Mouse (Mus musculus) hindbrain, embryonic 11.5 days (tissue): Measurements from ENCODE around the gene Icmt. TPM values are rescaled to one million over a fixed set of nuclear protein-coding genes. Genes with fewer than 3 reads are reported as not detected.

ENCODE experiments used
- ATAC-seq: fragments of 200-750 bp; cut with Nextera tagmentation; 2 replicates; pipeline ENCODE4 v1.8.0; 2017; ENCODE audit warnings: mild to moderate bottlenecking, moderate TSS enrichment, moderate library complexity; ENCODE audit not compliant: low FRiP score
- DNase-seq: peaks from one replicate; pipeline ENCODE4 v3.0.0-alpha.2; 2015; ENCODE audit warnings: low spot score
- H3K27ac ChIP-seq: fragments of 300-500 bp; sonication (generic); 2 replicates; pipeline ENCODE4 v1.5.1; 2014; ENCODE audit warnings: mild to moderate bottlenecking, low read depth, low read length
- H3K27me3 ChIP-seq: fragments of 300-500 bp; sonication (generic); 2 replicates; pipeline ENCODE4 v1.6.1; 2014; ENCODE audit warnings: mild to moderate bottlenecking, low read length, moderate library complexity, mixed read lengths; ENCODE audit not compliant: control insufficient read depth, insufficient read depth
- H3K36me3 ChIP-seq: fragments of 300-500 bp; sonication (generic); 2 replicates; pipeline ENCODE4 v1.6.1; 2014; ENCODE audit warnings: mild to moderate bottlenecking, low read length, moderate library complexity, mixed read lengths; ENCODE audit not compliant: control insufficient read depth, insufficient read depth
- H3K4me1 ChIP-seq: fragments of 300-500 bp; sonication (generic); replicated peaks from 2 replicates; pipeline ENCODE4 v1.6.1; 2014; ENCODE audit warnings: low read length, mixed read lengths; ENCODE audit not compliant: control insufficient read depth, insufficient read depth
- H3K4me2 ChIP-seq: fragments of 300-500 bp; sonication (generic); replicated peaks from 2 replicates; pipeline ENCODE4 v1.6.1; 2014; ENCODE audit warnings: mild to moderate bottlenecking, low read depth, low read length
- H3K4me3 ChIP-seq: fragments of 300-500 bp; sonication (generic); 2 replicates; pipeline ENCODE4 v1.5.1; 2014; ENCODE audit warnings: low read depth, low read length
- H3K9ac ChIP-seq: fragments of 300-500 bp; sonication (generic); 2 replicates; pipeline ENCODE4 v1.6.1; 2014; ENCODE audit warnings: low read depth, low read length
- H3K9me3 ChIP-seq: fragments of 300-500 bp; sonication (generic); 2 replicates; pipeline ENCODE4 v1.6.1; 2016; ENCODE audit warnings: low read length; ENCODE audit not compliant: control insufficient read depth
- WGBS: fragments of 180-500 bp; shearing (Covaris S2); extraction: QIAGEN DNeasy Blood & Tissue Kit; methylation state at CpG from one replicate; pipeline ENCODE4 v1.1.7; 2014; 5-methylcytosine and 5-hydroxymethylcytosine counted together
- polyA plus RNA-seq: library from polyadenylated mRNA; unstranded; fragments of >200 nt; fragmentation: Nextera tagmentation; extraction: Ambion mirVana; gene quantifications from 2 replicates; pipeline ENCODE4 v1.2.1, GENCODE M21; 2014

The Icmt gene
- 17.4 and 20.6 TPM in 2 replicates for polyA plus RNA-seq

DNA sequence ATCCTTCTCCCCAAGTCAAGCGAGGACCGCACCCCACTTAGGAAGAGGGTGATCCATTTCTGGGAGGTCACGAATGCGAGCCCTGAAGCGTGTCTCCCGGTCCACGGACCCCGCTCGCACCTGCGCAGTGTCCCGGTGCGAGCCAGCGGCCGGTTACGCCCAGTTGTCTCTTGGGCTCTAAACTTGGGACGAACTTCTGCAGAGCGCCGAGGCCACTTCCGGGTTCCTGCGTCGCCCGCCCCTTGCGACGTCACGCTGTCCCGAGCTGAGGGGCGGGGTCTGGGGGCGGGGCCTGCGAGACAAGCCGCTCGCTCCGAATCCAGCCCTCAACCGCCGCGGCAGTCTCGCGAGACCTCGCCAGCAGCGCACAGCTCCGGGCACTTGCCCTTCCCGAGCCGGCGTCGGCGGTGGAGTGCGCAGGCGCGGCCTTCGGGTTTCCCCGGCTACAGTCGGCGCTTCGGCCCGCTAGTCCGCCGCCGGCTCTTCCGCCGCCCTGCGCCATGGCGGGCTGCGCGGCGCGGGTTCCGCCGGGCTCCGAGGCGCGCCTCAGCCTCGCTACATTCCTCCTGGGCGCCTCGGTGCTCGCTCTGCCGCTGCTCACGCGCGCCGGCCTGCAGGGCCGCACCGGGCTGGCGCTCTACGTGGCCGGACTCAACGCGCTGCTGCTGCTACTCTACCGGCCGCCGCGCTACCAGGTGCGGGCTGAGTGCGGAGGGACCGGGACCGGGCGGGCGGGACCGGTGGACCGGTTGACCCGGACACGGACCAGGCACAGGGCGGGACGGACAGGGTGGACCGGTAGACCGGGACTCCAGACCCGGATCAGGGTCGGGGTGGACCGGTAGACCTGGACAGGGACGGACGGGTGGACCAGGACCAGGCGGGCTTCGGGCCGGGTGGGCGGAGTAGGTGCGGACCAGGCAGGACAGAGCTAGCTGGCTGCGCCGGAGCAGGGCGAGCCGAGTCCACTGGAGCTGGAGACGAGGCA, at the start of gene Icmt:
Icmt (plus strand) TSS at position 354 of the 988 bp plus-strand sequence.
- under 1% methylated on average over 110 of the region's 119 CpGs for WGBS
- ATAC-seq (peak; percentile 93), DNase-seq (peak; percentile 99)
- no peaks in the 10 kb centered on the region for H3K9me3 ChIP-seq
- peaks cover 31% of the 10 kb centered on the region for H3K27me3 ChIP-seq
- no peaks in the 10 kb centered on the region for H3K36me3 ChIP-seq
- H3K4me3 ChIP-seq, result peak within 1 kb of the TSS; percentile 98
- H3K4me1 ChIP-seq, result peaks cover 13% of the 10 kb centered on the region
- peak within 1 kb of the TSS; percentile 96 for H3K4me2 ChIP-seq
- peak within 1 kb of the TSS; percentile 96 for H3K9ac ChIP-seq
- peak within 1 kb of the TSS; percentile 67 for H3K27ac ChIP-seq

DNA sequence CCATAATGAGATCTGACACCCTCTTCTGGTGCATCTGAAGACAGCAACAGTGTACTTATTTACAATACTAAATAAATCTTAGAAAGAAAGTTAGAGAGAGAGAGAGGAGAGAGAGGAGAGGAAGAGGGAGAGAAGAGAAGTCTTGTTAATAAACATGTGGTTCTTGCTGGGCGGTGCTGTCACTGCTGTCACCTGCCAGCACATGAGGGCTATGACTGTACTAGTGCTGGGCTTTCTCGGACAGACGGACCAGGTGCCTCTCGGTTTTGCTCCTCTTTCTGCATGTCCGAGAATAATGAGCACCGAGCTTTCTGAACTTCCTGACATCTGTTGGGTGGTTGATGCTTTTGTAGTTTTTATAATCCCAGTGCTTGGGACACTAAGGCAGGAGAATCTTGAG, 46.4 kb upstream of the Icmt start:
- Histone ChIP-seq H3K9me3 (no peaks in the 10 kb centered on the region), H3K27me3 (no peaks in the 10 kb centered on the region), H3K36me3 (no peaks in the 10 kb centered on the region), H3K9ac (no peak overlapping the region), H3K4me1 (no peaks in the 10 kb centered on the region), H3K4me3 (no peak overlapping the region), H3K27ac (no peak overlapping the region), H3K4me2 (no peak overlapping the region)
- DNase-seq (no peak), ATAC-seq (no peak)
- WGBS, result 94% methylated on average over 6 of the region's 6 CpGs

DNA sequence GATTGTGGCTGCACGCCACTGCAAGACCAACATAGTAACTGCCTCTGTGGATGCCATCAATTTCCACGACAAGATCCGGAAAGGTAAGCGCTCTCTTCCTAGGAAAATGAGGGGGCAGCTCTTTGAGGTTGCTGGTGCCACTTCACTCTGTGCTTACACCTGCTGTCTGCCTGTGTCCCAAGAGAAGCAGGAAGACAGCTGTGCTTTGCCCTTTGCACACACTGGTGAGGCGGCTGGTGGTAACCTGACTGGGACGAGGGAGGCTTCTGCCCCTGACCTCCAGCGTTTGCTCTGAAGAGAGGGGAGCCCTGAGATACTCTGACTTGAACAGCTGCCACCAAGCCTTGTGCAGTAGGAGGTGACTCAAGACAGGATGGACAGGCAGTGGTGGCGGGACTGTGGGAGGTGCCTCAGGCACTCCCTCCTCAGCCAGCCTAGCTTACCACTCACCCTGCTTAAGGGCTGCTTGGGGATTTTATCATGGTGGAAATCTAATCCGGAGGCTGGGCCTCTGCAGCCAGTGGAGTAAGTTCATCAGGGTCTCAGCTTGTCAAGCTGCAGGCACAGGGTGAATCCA, 43.8 kb upstream of the Icmt start:
- Histone ChIP-seq H3K4me2 (no peak overlapping the region; the same call in 1 of the 2 replicates), H3K4me1 (no peaks in the 10 kb centered on the region), H3K27me3 (no peaks in the 10 kb centered on the region), H3K27ac (no peak overlapping the region), H3K9me3 (no peaks in the 10 kb centered on the region), H3K9ac (no peak overlapping the region), H3K4me3 (no peak overlapping the region), H3K36me3 (no peaks in the 10 kb centered on the region)
- DNase-seq, result no peak
- no peak for ATAC-seq
- WGBS, result 84% methylated on average over 9 of the region's 9 CpGs

DNA sequence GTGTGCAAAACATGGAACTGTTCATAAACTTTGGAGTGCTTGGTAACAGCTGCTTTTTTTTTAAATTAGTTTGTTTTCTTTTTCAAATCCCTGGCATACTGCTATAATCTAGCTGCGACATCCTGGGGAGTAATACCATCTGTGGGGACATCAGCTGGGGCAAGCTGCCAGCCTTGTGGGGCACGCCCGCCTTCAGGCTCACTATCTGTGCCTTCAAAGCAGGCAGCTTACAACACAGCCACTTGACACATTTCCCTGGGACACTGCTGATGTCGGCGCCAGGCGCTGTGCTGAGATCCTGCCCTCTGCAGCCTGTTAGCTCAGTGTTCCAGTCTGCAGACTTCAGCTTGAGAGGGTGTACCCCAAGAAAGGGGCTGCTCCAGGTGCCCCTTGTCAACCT, 40.0 kb upstream of the Icmt start:
- H3K4me3 ChIP-seq, result no peak overlapping the region
- no peaks in the 10 kb centered on the region for H3K27me3 ChIP-seq
- no peak overlapping the region for H3K27ac ChIP-seq
- H3K9ac ChIP-seq, result no peak overlapping the region
- H3K9me3 ChIP-seq, result no peaks in the 10 kb centered on the region
- no peak for DNase-seq
- 76% methylated on average over 6 of the region's 6 CpGs for WGBS
- no peaks in the 10 kb centered on the region for H3K4me1 ChIP-seq
- no peak for ATAC-seq
- H3K36me3 ChIP-seq, result no peaks in the 10 kb centered on the region
- H3K4me2 ChIP-seq, result no peak overlapping the region

DNA sequence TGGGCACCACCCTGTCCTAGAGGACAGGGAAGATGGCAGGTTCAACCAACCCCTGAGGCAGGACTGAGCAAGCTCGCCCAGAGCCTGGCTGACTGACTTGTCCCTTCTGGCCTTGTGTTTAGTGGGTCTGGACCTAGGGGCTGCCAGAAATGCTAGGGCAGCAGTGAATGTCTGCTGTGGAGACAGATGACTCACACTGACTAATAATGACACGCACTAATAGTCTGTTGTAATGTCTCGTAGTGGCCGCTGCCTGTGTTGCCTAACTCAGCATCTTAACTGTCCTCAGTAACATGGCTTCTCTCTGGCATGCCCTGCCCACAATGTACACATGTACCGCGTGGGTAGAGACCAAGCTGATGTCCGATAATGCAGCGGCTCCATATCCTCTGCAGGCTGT, 36.6 kb upstream of the Icmt start:
- no peaks in the 10 kb centered on the region for H3K9me3 ChIP-seq
- H3K4me1 ChIP-seq, result peaks cover 3% of the 10 kb centered on the region; the same call in 1 of the 2 replicates
- no peaks in the 10 kb centered on the region for H3K36me3 ChIP-seq
- H3K4me2 ChIP-seq, result no peak overlapping the region
- H3K27ac ChIP-seq, result no peak overlapping the region
- 92% methylated on average over 8 of the region's 8 CpGs for WGBS
- H3K9ac ChIP-seq, result no peak overlapping the region
- H3K27me3 ChIP-seq, result no peaks in the 10 kb centered on the region
- H3K4me3 ChIP-seq, result no peak overlapping the region
- DNase-seq (no peak), ATAC-seq (no peak)

DNA sequence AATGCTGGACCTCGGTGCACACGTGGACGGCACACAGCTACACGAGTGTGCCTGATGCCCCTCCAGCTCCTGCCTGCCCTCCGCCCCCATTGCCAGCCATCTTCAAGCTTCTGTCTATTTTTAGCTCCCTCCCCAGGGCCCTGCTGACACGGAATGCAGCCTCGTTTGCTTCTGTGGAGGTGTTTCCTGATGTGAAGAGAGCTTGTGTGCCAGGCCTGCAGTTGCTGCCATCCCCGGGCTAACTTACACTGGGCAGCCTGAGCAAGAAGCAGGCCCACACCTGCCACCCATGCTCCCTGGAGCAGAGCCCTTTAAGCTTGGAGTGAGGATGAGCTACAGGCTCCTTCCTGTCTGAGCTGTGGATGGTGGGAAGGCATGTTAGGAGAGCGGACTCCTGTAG, 34.8 kb upstream of the Icmt start:
- Histone ChIP-seq H3K9ac (no peak overlapping the region), H3K36me3 (no peaks in the 10 kb centered on the region), H3K27ac (no peak overlapping the region), H3K4me1 (peaks cover 3% of the 10 kb centered on the region; the same call in 1 of the 2 replicates), H3K4me3 (no peak overlapping the region), H3K4me2 (no peak overlapping the region), H3K27me3 (no peaks in the 10 kb centered on the region), H3K9me3 (no peaks in the 10 kb centered on the region)
- DNase-seq, result no peak
- no peak for ATAC-seq
- 77% methylated on average over 9 of the region's 9 CpGs for WGBS

DNA sequence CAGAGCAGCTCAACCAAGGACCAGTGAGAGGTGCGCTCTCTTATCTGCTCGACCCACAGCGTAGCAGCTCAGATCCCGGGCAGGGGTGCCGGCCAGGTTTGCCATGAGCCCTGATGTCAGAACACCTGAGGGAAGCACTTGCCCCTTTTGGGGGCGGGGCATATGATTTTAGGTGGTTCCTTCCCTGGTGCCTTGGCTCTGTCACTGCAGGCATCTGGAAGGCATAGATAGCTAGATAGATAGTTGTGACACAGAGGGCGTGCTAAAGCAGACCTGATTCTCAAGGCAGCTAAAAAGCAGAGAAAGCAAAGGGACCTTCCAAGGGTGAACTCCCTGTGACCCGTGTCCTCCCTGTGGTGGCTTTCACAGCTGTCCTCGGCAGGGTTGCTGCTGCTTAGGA, 33.9 kb upstream of the Icmt start:
- DNase-seq (no peak), ATAC-seq (no peak)
- Histone ChIP-seq H3K27me3 (no peaks in the 10 kb centered on the region), H3K27ac (no peak overlapping the region), H3K4me2 (no peak overlapping the region), H3K36me3 (no peaks in the 10 kb centered on the region), H3K9ac (no peak overlapping the region), H3K4me1 (peaks cover 3% of the 10 kb centered on the region; the same call in 1 of the 2 replicates), H3K4me3 (no peak overlapping the region), H3K9me3 (no peaks in the 10 kb centered on the region)
- 63% methylated on average over 9 of the region's 9 CpGs for WGBS

DNA sequence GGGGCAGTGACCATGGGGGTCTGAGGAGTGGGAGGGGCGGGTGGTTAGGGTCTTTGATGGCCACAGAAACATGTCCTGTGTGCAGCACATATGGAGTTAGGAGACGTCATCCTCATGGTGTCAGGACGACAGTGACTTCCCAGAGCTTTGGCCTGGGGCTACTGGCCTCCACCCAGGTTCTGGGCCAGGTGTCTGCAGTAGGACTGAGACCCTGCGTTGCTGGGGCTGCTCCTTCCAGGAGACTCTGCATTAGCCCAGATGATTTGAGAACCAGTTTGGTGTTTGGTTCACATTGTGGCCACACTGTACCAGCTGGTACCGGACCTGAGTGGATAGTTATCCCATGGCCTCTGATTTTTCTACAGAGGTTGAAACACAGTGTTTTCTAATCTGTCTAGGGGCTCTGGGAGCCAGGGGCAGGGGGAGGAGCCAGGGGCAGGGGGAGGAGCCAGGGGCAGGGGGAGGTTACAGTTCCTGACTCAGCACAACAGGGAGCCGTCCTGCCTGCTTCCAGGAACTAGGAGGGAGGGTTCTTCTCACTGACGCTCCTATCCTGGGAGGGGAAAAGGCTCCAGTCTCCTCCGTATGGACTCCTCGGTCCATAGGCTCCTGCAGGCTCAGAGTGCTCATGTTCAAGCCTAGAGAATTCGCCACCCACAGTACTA, 33.4 kb upstream of the Icmt start:
- WGBS, result 25% methylated on average over 10 of the region's 10 CpGs
- no peak for DNase-seq
- ATAC-seq, result peak; percentile 23; the same call in 1 of the 2 replicates
- Histone ChIP-seq H3K4me1 (peaks cover 3% of the 10 kb centered on the region; the same call in 1 of the 2 replicates), H3K4me2 (no peak overlapping the region), H3K4me3 (no peak overlapping the region), H3K36me3 (no peaks in the 10 kb centered on the region), H3K9ac (no peak overlapping the region), H3K27ac (no peak overlapping the region), H3K27me3 (no peaks in the 10 kb centered on the region), H3K9me3 (no peaks in the 10 kb centered on the region)
